Mouse (Mus musculus) gastrocnemius, postnatal 4 days (tissue): Measurements from ENCODE around the gene Unc13c. TPM values are rescaled to one million over a fixed set of nuclear protein-coding genes. Genes with fewer than 3 reads are reported as not detected.

Source experiments
- DNase-seq, 2 experiments: peaks; one replicate each; pipeline ENCODE4 v3.0.0; 2021 to 2022; ENCODE audit warnings: low spot score in 2 of 2, mixed read lengths in 2 of 2
- total RNA-seq, 2 experiments: library from RNA; stranded (reverse); gene quantifications; 2 replicates each; pipeline ENCODE4 v1.2.3; 2021

The Unc13c gene
- total RNA-seq, 2 experiments from 2014 or later, result 0.37 to 0.41 TPM

GRCm38 (mm10) chr9:73638119-73638518 lies 330.6 kb downstream of the Unc13c start:
- DNase-seq, result no peak

- DNase-seq, result no peak
These were observed 343.6 kb downstream of the Unc13c start for GRCm38 (mm10) chr9:73625171-73625570.

GRCm38 (mm10) chr9:73612896-73613295 lies 355.9 kb downstream of the Unc13c start:
- no peak for DNase-seq

GRCm38 (mm10) chr9:73603921-73604320 lies 364.8 kb downstream of the Unc13c start:
- DNase-seq, result no peak

GRCm38 (mm10) chr9:73565558-73565957 lies 403.2 kb downstream of the Unc13c start:
- DNase-seq, result no peak

GRCm38 (mm10) chr9:73560037-73560436 lies 408.7 kb downstream of the Unc13c start:
- peak in 1 of 2 experiments; percentile 16 for DNase-seq

- DNase-seq, result peak in 1 of 2 experiments; percentile 24
These were observed 411.0 kb downstream of the Unc13c start for GRCm38 (mm10) chr9:73557805-73558204.

GRCm38 (mm10) chr9:73555354-73555753 lies 413.4 kb downstream of the Unc13c start:
- peak in 1 of 2 experiments; percentile 10 for DNase-seq

- DNase-seq, result no peak
These were observed 496.2 kb downstream of the Unc13c start for GRCm38 (mm10) chr9:73472568-73472967.

GRCm38 (mm10) chr9:73462027-73462426 lies 506.7 kb downstream of the Unc13c start:
- no peak for DNase-seq

GRCm38 (mm10) chr9:73450009-73450408 lies 518.8 kb downstream of the Unc13c start:
- no peak for DNase-seq

- no peak for DNase-seq
These were observed 519.5 kb downstream of the Unc13c start for GRCm38 (mm10) chr9:73449216-73449615.

GRCm38 (mm10) chr9:73431925-73432324 lies 536.8 kb downstream of the Unc13c start:
- DNase-seq, result no peak

Other genes starting within 250 kb of the Unc13c start
- under 1 TPM; 0.05 to 0.10 TPM for gene Wdr72, start 141.4 kb upstream of the Unc13c start, total RNA-seq